Mouse (Mus musculus) embryonic fibroblast, embryonic 13.5 days (primary cell): ENCODE measurements around the gene Ptch2.

ENCODE experiments used
- CTCF ChIP-seq: IDR thresholded peaks from 2 replicates; pipeline ENCODE4 v1.5.1; 2011; ENCODE audit warnings: mild to moderate bottlenecking, control low read depth, low read length, moderate library complexity, borderline replicate concordance; ENCODE audit not compliant: insufficient read depth
- POLR2A ChIP-seq: IDR thresholded peaks from 2 replicates; pipeline ENCODE4 v1.6.1; 2011; ENCODE audit warnings: low read depth, mild to moderate bottlenecking, control low read depth, low read length, moderate library complexity

GRCm38 (mm10) chr4:117108524-117108849 is 12.6 kb downstream of the Ptch2 start:
- TF ChIP-seq POLR2A (no peak), CTCF (no peak)
